Mouse (Mus musculus) ES-Bruce4 (cell line): ENCODE results near the gene Nek11.

Source experiments
- CTCF ChIP-seq: IDR thresholded peaks from one replicate; pipeline ENCODE4 v1.8.1; 2011; ENCODE audit warnings: low read depth, low read length
- EP300 ChIP-seq: IDR thresholded peaks from 2 replicates; pipeline ENCODE4 v1.6.1; 2011; ENCODE audit warnings: low read depth, low read length; ENCODE audit not compliant: insufficient read depth
- POLR2A ChIP-seq: IDR thresholded peaks from one replicate; pipeline ENCODE4 v1.8.1; 2011; ENCODE audit warnings: low read length; ENCODE audit not compliant: insufficient read depth

DNA sequence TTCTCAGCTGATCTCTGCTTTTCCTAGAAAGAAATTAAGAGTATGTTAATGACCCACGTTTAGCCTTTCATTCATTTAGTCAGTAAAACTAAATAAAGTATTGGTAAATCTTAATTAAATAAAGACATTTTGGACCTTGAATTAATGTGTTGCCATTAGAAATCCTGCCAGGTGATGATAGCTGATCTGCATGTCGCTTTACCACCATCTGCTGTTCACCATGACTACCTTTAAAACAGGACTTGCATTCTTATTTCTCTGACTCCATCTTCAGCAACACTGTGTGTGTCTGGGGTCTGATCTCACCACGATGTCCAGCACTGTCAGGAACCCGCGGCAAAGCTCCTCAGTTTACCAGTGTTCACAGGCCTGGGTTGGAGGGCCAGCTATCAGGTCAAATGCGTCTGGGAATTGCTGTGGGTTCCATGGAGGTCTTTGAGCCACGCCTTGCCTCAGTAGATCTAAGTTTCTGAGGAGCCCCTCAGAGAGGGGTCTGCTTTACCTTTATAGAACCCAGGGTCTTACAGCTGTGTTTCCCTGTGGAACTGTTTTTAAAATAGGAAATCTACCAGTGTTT is 18.3 kb downstream of the Nek11 start:
- TF ChIP-seq POLR2A (no peak), CTCF (no peak), EP300 (no peak)
